Mouse (Mus musculus) activated CD4-positive, CD25-positive, alpha-beta regulatory T cell, adult 9 weeks (primary cell): ENCODE data around the gene Chmp3. TPM values are rescaled to one million over a fixed set of nuclear protein-coding genes. Genes with fewer than 3 reads are reported as not detected.

Experiments
- polyA plus RNA-seq: library from polyadenylated mRNA; unstranded; fragments of 100-300 nt; shearing (Covaris generic); gene quantifications from one replicate; pipeline ENCODE4 v1.2.1, GENCODE M21; 2017

Gene Chmp3
- 88.4 TPM for polyA plus RNA-seq

GRCm38 (mm10) chr6:71543686-71544499, at the start of gene Chmp3:
TSS of gene Chmp3 (plus strand) at chr6:71543797.

Other genes with a start within 250 kb of the Chmp3 start
- not detected for gene Smyd1, start 221.6 kb upstream of the Chmp3 start, polyA plus RNA-seq
- gene Cd8b1, start 221.0 kb upstream of the Chmp3 start, polyA plus RNA-seq = 26.6 TPM
- 3.1 TPM for gene Cd8a, start 170.4 kb upstream of the Chmp3 start, polyA plus RNA-seq
- gene Rmnd5a, start 103.2 kb upstream of the Chmp3 start, polyA plus RNA-seq = 7.9 TPM
- 2.1 TPM for gene Rnf103, start 49.9 kb upstream of the Chmp3 start, polyA plus RNA-seq
- 88.4 TPM for gene Kdm3a, start 89.2 kb downstream of the Chmp3 start, polyA plus RNA-seq
- gene Reep1, start 163.8 kb downstream of the Chmp3 start, polyA plus RNA-seq = 0.66 TPM